Mouse (Mus musculus) erythroblast, embryonic 14.5 days (primary cell): ENCODE data around the gene Usp18.

ENCODE experiments used
- GATA1 ChIP-seq: IDR thresholded peaks from 2 replicates; pipeline ENCODE4 v1.6.1; 2012; ENCODE audit warnings: low read length, inconsistent platforms, mixed read lengths
- TAL1 ChIP-seq: IDR thresholded peaks from 3 replicates; pipeline ENCODE4 v1.6.1; 2012; ENCODE audit warnings: low read length, inconsistent platforms, mixed read lengths

DNA sequence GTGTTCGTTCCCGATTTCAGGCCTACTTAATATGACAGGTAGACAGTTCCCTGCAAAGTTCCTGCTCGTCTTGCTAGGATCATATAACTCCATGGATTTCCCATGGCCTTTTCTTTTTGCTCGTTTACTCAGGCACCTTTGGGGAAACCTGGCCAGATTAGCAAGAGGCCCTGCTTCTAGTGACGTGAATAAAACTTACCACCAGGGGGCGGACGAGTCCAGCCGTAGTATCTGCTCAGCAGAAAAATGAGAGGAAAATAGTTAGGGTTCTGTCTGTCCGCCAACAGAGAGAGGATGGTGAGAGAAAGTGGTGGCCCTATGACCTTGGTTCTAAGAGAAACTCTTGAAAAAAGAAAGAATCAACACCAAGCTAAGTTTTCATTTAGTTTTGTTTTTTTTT lies 14.8 kb downstream of the Usp18 start:
- TF ChIP-seq TAL1 (no peak), GATA1 (no peak)
